Mouse (Mus musculus) megakaryocyte, adult 5-6 weeks (primary cell): ENCODE results near the gene Aifm2. TPM values are rescaled to one million over a fixed set of nuclear protein-coding genes. Genes with fewer than 3 reads are reported as not detected.

Experiments
- ATAC-seq: 2 replicates; pipeline ENCODE4 v1.8.0; 2016; ENCODE audit warnings: mild to moderate bottlenecking, inconsistent platforms; ENCODE audit not compliant: poor library complexity, severe bottlenecking
- total RNA-seq, 2 experiments: library from RNA; stranded (forward) in 1 of 2; stranded (reverse) in 1 of 2; fragments of 153-499, 151-499 nt in 1 of 2; fragments of 221-1000, 200-1000 nt in 1 of 2; gene quantifications; 2 replicates each; pipeline versions ENCODE4 v1.2.3 to v1.2.4; 2015 to 2017

Aifm2 gene
- total RNA-seq, 2 experiments from 2014 or later: 3.9 to 19.1 TPM

GRCm38 (mm10) chr10:61715996-61716864 is 1.2 kb downstream of the Aifm2 start:
- ATAC-seq: peak; percentile 48

- no peak for ATAC-seq
Observed at GRCm38 (mm10) chr10:61717406-61718296, 2.6 kb downstream of the Aifm2 start.

GRCm38 (mm10) chr10:61720331-61720730 is 5.3 kb downstream of the Aifm2 start:
- ATAC-seq: no peak

GRCm38 (mm10) chr10:61722215-61722614 is 7.2 kb downstream of the Aifm2 start:
- no peak for ATAC-seq

- no peak for ATAC-seq
Observed at GRCm38 (mm10) chr10:61723271-61723670, 8.2 kb downstream of the Aifm2 start.

- no peak for ATAC-seq
Observed at GRCm38 (mm10) chr10:61729181-61729580, 14.1 kb downstream of the Aifm2 start.

GRCm38 (mm10) chr10:61730171-61730570 is 15.1 kb downstream of the Aifm2 start:
- no peak for ATAC-seq

- peak; percentile 84 for ATAC-seq
Observed at GRCm38 (mm10) chr10:61734377-61734776, 19.3 kb downstream of the Aifm2 start.

- no peak for ATAC-seq
Observed at GRCm38 (mm10) chr10:61736671-61737078, 21.6 kb downstream of the Aifm2 start.

- ATAC-seq: no peak
Observed at GRCm38 (mm10) chr10:61737537-61737936, 22.5 kb downstream of the Aifm2 start.

GRCm38 (mm10) chr10:61738126-61738525 is 23.1 kb downstream of the Aifm2 start:
- no peak for ATAC-seq

GRCm38 (mm10) chr10:61741306-61741705 is 26.2 kb downstream of the Aifm2 start:
- no peak for ATAC-seq

GRCm38 (mm10) chr10:61741873-61742272 is 26.8 kb downstream of the Aifm2 start:
- ATAC-seq: no peak

- ATAC-seq: no peak
Observed at GRCm38 (mm10) chr10:61742336-61742735, 27.3 kb downstream of the Aifm2 start.

- ATAC-seq: peak; percentile 51
Observed at GRCm38 (mm10) chr10:61745133-61745532, 30.1 kb downstream of the Aifm2 start.

GRCm38 (mm10) chr10:61747302-61747701 is 32.2 kb downstream of the Aifm2 start:
- ATAC-seq: no peak

GRCm38 (mm10) chr10:61750014-61750413 is 35.0 kb downstream of the Aifm2 start:
- no peak for ATAC-seq

- ATAC-seq: peak; percentile 91
Observed at GRCm38 (mm10) chr10:61751534-61752219, 36.6 kb downstream of the Aifm2 start.

GRCm38 (mm10) chr10:61753071-61753470 is 38.0 kb downstream of the Aifm2 start:
- no peak for ATAC-seq

GRCm38 (mm10) chr10:61757022-61757421 is 42.0 kb downstream of the Aifm2 start:
- no peak for ATAC-seq

GRCm38 (mm10) chr10:61758904-61759303 is 43.8 kb downstream of the Aifm2 start:
- ATAC-seq: no peak
